Comparison of ENCODE assay signal across 16 mouse cellular contexts in the genomic region with DNA sequence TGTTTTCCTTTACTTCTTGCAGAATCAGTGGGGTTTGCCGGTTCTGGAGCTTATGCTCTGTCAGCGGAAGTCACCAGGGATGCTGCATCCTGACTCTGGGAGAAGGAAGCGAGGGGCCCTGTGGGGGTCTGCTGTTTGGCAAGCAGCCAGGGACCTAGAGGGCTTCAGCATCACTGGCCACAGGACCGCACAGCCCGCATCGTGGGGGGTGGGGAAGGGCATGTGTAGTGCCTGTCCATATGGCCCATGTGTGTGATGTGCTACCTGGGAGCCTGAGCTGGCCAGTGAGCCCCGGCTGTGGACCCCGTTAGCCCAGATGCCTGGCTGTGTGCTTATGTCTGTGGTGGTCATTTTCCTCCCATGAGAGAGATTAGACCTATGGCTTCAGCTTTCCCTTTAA. TPM values are rescaled to one million over a fixed set of nuclear protein-coding genes. Genes with fewer than 3 reads are reported as not detected.
DNase-seq lines count a peak whose midpoint lies in the region; ATAC-seq and TF ChIP-seq lines count a peak whose summit lies in the region.
"Had no signal": no experiment of that assay in that cellular context is flagged by ENCODE, and none has a peak within 500 bp of the region (broad histone marks: within the 10 kb centered on the region; RNA-seq: fewer than 3 reads in every experiment).

No protein-coding gene starts in this region.

- no peak overlapping the region for H3K4me3 ChIP-seq in heart, embryonic 16.5 days (ENCODE audit: low read length)
- H3K4me3 ChIP-seq in layer of hippocampus, adult 2 months = no peak overlapping the region
- no peak overlapping the region for H3K4me3 ChIP-seq in liver, postnatal 0 days (ENCODE audit: low read depth, low read length)
- H3K4me3 ChIP-seq: midbrain, embryonic 15.5 days; neural tube, embryonic 12.5 days had no signal

- no peak for TF ChIP-seq CTCF in layer of hippocampus, adult 2 months (conservative IDR thresholded peaks at IDR 0.05)
- no peak for TF ChIP-seq CTCF in liver, postnatal 0 days (IDR thresholded peaks at IDR 0.05; ENCODE audit: low read depth)

- no peaks in the 10 kb centered on the region for H3K27me3 ChIP-seq in heart, embryonic 16.5 days (ENCODE audit: control insufficient read depth, insufficient read depth, low read length)
- H3K27me3 ChIP-seq in liver, postnatal 0 days (ENCODE audit: insufficient read depth, low read length) = no peaks in the 10 kb centered on the region
- H3K27me3 ChIP-seq: midbrain, embryonic 15.5 days; neural tube, embryonic 12.5 days had no signal

- peaks cover 27% of the 10 kb centered on the region for H3K4me1 ChIP-seq in heart, embryonic 16.5 days (ENCODE audit: control insufficient read depth, insufficient read depth, low read length)
- H3K4me1 ChIP-seq in liver, postnatal 0 days (ENCODE audit: insufficient read depth) = peaks cover 48% of the 10 kb centered on the region

- WGBS in heart, embryonic 16.5 days = 56% methylated on average over 8 of the region's 8 CpGs
- WGBS in liver, postnatal 0 days (ENCODE audit: insufficient replicate concordance) = 70% methylated on average over 8 of the region's 8 CpGs

- H3K9ac ChIP-seq in heart, embryonic 16.5 days (ENCODE audit: low read length) = no peak overlapping the region
- no peak overlapping the region for H3K9ac ChIP-seq in liver, postnatal 0 days (replicated peaks)
- H3K9ac ChIP-seq: midbrain, embryonic 15.5 days; neural tube, embryonic 12.5 days had no signal

- peaks cover 43% of the 10 kb centered on the region for H3K36me3 ChIP-seq in heart, embryonic 16.5 days (ENCODE audit: control insufficient read depth, insufficient read depth)
- H3K36me3 ChIP-seq in liver, postnatal 0 days (replicated peaks; ENCODE audit: insufficient read depth, low read length) = peaks cover 53% of the 10 kb centered on the region

- TF ChIP-seq EP300 in liver, postnatal 0 days (IDR thresholded peaks at IDR 0.05; ENCODE audit: low read depth) = no peak

- H3K27ac ChIP-seq in heart, embryonic 16.5 days (ENCODE audit: low read length) = peak overlapping the region; percentile 51; the same call in 1 of the 2 replicates
- peak overlapping the region; percentile 43; the same call in 1 of the 2 replicates for H3K27ac ChIP-seq in layer of hippocampus, adult 2 months
- peak overlapping the region; percentile 67 for H3K27ac ChIP-seq in liver, postnatal 0 days (ENCODE audit: low read depth)
- H3K27ac ChIP-seq: neural tube, embryonic 12.5 days had no signal

- no peak for ATAC-seq in heart, embryonic 16.5 days (replicated peaks; ENCODE audit: extremely low read depth, insufficient read depth, low FRiP score)
- ATAC-seq in liver, postnatal 0 days = no peak
- ATAC-seq: forebrain, embryonic 16.5 days; midbrain, embryonic 15.5 days had no signal

- no peak overlapping the region for H3K4me2 ChIP-seq in heart, embryonic 16.5 days (ENCODE audit: low read depth, low read length)
- no peak overlapping the region for H3K4me2 ChIP-seq in liver, postnatal 0 days (ENCODE audit: low read depth, low read length)
- H3K4me2 ChIP-seq: midbrain, embryonic 15.5 days; neural tube, embryonic 12.5 days had no signal

- H3K9me3 ChIP-seq in heart, embryonic 16.5 days (replicated peaks; ENCODE audit: control insufficient read depth, low read length) = no peaks in the 10 kb centered on the region
- H3K9me3 ChIP-seq in liver, postnatal 0 days (ENCODE audit: low read length) = no peaks in the 10 kb centered on the region
- H3K9me3 ChIP-seq: midbrain, embryonic 15.5 days; neural tube, embryonic 12.5 days had no signal

- DNase-seq in cerebellum, postnatal 25 days = peak; percentile 20 to 45
- no peak for DNase-seq in cerebellum, adult 11 months
- no peak for DNase-seq in heart, adult 11 months
- no peak for DNase-seq in layer of hippocampus, adult 2 months (ENCODE audit: low spot score in 2 of 2)
- no peak for DNase-seq in layer of hippocampus, adult 8-10 months (ENCODE audit: low spot score in 2 of 2)
- DNase-seq in liver, postnatal 0 days = no peak
- no peak for DNase-seq in urinary bladder, adult 18-20 months (ENCODE audit: low spot score in 2 of 2)
- DNase-seq: adrenal gland, adult 8-10 months; cerebellum, postnatal 14 days; gastrocnemius, postnatal 36 days; lung, postnatal 36 days; spleen, adult 18-20 months had no signal

RNA-seq across cellular contexts. Expression of gene Pttg1ip, which starts 8.2 kb away (rescaled TPM):
- polyA plus RNA-seq in heart, embryonic 16.5 days (2015; fragmentation: Nextera tagmentation; extraction: Ambion mirVana) = 127 and 132 TPM in 2 replicates
- 10 to 100 TPM; 76.9 to 77.5 TPM for total RNA-seq in layer of hippocampus, adult 2 months (2021)
- 10 to 100 TPM; 79.3 to 96.1 (median 86.9) TPM for total RNA-seq in layer of hippocampus, adult 8-10 months (2022)
- polyA plus RNA-seq in liver, postnatal 0 days (2015; fragmentation: Nextera tagmentation; extraction: Ambion mirVana) = 126 and 129 TPM in 2 replicates

RNA-seq across cellular contexts. Expression of gene Sumo3, which starts 16.1 kb away (rescaled TPM):
- polyA plus RNA-seq in heart, embryonic 16.5 days (2015; fragmentation: Nextera tagmentation; extraction: Ambion mirVana) = 157 and 170 TPM in 2 replicates
- total RNA-seq in layer of hippocampus, adult 2 months (2021) = 100 to 1,000 TPM; 131 to 138 TPM
- total RNA-seq in layer of hippocampus, adult 8-10 months (2022) = 100 to 1,000 TPM; 144 to 152 (median 147) TPM
- polyA plus RNA-seq in liver, postnatal 0 days (2015; fragmentation: Nextera tagmentation; extraction: Ambion mirVana) = 105 and 111 TPM in 2 replicates

RNA-seq across cellular contexts. Expression of gene Gm49325, which starts 16.2 kb away (rescaled TPM):
- 4.6 TPM in 1 of 2 replicates, not detected in the other for polyA plus RNA-seq in heart, embryonic 16.5 days (2015; fragmentation: Nextera tagmentation; extraction: Ambion mirVana)
- 10 to 100 TPM; 18.3 to 27.0 TPM for total RNA-seq in layer of hippocampus, adult 2 months (2021)
- 10 to 100 TPM in 3 of 4 experiments, 1 to 10 TPM in 1; 7.6 to 33.3 (median 12.1) TPM for total RNA-seq in layer of hippocampus, adult 8-10 months (2022)
- 8.4 and 13.3 TPM in 2 replicates for polyA plus RNA-seq in liver, postnatal 0 days (2015; fragmentation: Nextera tagmentation; extraction: Ambion mirVana)
- polyA plus RNA-seq: midbrain, embryonic 15.5 days had no signal

RNA-seq across cellular contexts. Expression of gene Ube2g2, which starts 32.3 kb away (rescaled TPM):
- polyA plus RNA-seq in heart, embryonic 16.5 days (2015; fragmentation: Nextera tagmentation; extraction: Ambion mirVana) = 85.4 and 91.0 TPM in 2 replicates
- 10 to 100 TPM; 81.6 to 95.4 TPM for total RNA-seq in layer of hippocampus, adult 2 months (2021)
- 10 to 100 TPM; 64.2 to 89.9 (median 76.6) TPM for total RNA-seq in layer of hippocampus, adult 8-10 months (2022)
- 37.4 and 40.4 TPM in 2 replicates for polyA plus RNA-seq in liver, postnatal 0 days (2015; fragmentation: Nextera tagmentation; extraction: Ambion mirVana)

RNA-seq across cellular contexts. Expression of gene Itgb2, which starts 59.7 kb away (rescaled TPM):
- polyA plus RNA-seq in heart, embryonic 16.5 days (2015; fragmentation: Nextera tagmentation; extraction: Ambion mirVana) = 4.7 and 8.7 TPM in 2 replicates
- 1 to 10 TPM; 3.3 to 4.6 TPM for total RNA-seq in layer of hippocampus, adult 2 months (2021)
- 10 to 100 TPM in 2 of 4 experiments, 1 to 10 TPM in 2; 3.8 to 36.2 (median 15.3) TPM for total RNA-seq in layer of hippocampus, adult 8-10 months (2022)
- 18.7 and 23.1 TPM in 2 replicates for polyA plus RNA-seq in liver, postnatal 0 days (2015; fragmentation: Nextera tagmentation; extraction: Ambion mirVana)

Comparison
In these comparisons a context has a peak if more than half of its experiments do, and no peak if none do; other contexts are left out.
1. DNase-seq: peak in cerebellum, postnatal 25 days (2 of 2); none in cerebellum, adult 11 months (single experiment), heart, adult 11 months (single experiment), layer of hippocampus, adult 2 months (0 of 2), layer of hippocampus, adult 8-10 months (0 of 2), liver, postnatal 0 days (single experiment) and urinary bladder, adult 18-20 months (0 of 2).
2. Peak in every context shown above with its lines, with median percentiles within 50 percentile points of each other: H3K27ac ChIP-seq.